Mouse (Mus musculus) spleen, adult 2 months (tissue): Measurements from ENCODE around the gene Eef1b2. TPM values are rescaled to one million over a fixed set of nuclear protein-coding genes. Genes with fewer than 3 reads are reported as not detected.
"Not testable (repeated sequence)": the region's sequence is repeated elsewhere in the genome, so short reads cannot be mapped to it uniquely, and the experiment has no call there.

Source experiments
- DNase-seq, 2 experiments: peaks; one replicate each; pipeline versions ENCODE4 v3.0.0 to v3.0.0-alpha.2; 2012 to 2021; ENCODE audit warnings: low spot score in 2 of 2, low read depth in 1 of 2
- H3K27ac ChIP-seq: fragments of 200-500 bp; 2 replicates; pipeline ENCODE4 v1.5.1; 2012; ENCODE audit warnings: low read length, inconsistent platforms; ENCODE audit not compliant: insufficient read depth
- H3K27me3 ChIP-seq: fragments of 200-500 bp; 2 replicates; pipeline ENCODE4 v1.6.1; 2012; ENCODE audit warnings: mild to moderate bottlenecking, moderate library complexity, low read length, inconsistent platforms; ENCODE audit not compliant: control insufficient read depth, insufficient read depth
- H3K36me3 ChIP-seq: fragments of 200-500 bp; 2 replicates; pipeline ENCODE4 v1.6.1; 2012; ENCODE audit warnings: mild to moderate bottlenecking, low read length, inconsistent platforms; ENCODE audit not compliant: control insufficient read depth, insufficient read depth
- H3K4me1 ChIP-seq: fragments of 200-500 bp; 2 replicates; pipeline ENCODE4 v1.6.1; 2011; ENCODE audit warnings: inconsistent platforms; ENCODE audit not compliant: control insufficient read depth, insufficient read depth, insufficient read length
- H3K4me3 ChIP-seq: fragments of 200-500 bp; 2 replicates; pipeline ENCODE4 v1.5.1; 2011; ENCODE audit warnings: mild to moderate bottlenecking, inconsistent platforms; ENCODE audit not compliant: insufficient read depth, insufficient read length; ENCODE audit errors: extremely low read depth
- CTCF ChIP-seq: fragments of 200-500 bp; IDR thresholded peaks from 2 replicates; pipeline ENCODE4 v1.5.1; 2011; ENCODE audit warnings: mild to moderate bottlenecking, inconsistent platforms; ENCODE audit not compliant: insufficient read depth, insufficient read length, insufficient replicate concordance; ENCODE audit errors: extremely low read depth
- POLR2A ChIP-seq: fragments of 200-500 bp; IDR thresholded peaks from 2 replicates; pipeline ENCODE4 v1.6.1; 2011; ENCODE audit warnings: low read depth, low read length, inconsistent platforms
- WGBS: fragments of 180-500 bp; shearing (Covaris S2); methylation state at CpG from one replicate; pipeline ENCODE4 v1.1.7; 2018; 5-methylcytosine and 5-hydroxymethylcytosine counted together
- polyA plus RNA-seq: library from polyadenylated mRNA; depleted of rRNA; stranded (reverse); fragments of >200 nt; gene quantifications from 2 replicates; pipeline ENCODE4 v1.2.3, GENCODE M21; 2012

The Eef1b2 gene
- polyA plus RNA-seq, 1 experiment, result 360 TPM

GRCm38 (mm10) chr1:63137971-63138370, 38.7 kb upstream of the Eef1b2 start:
- H3K27me3 ChIP-seq, result no peaks in the 10 kb centered on the region
- DNase-seq, result no peak
- TF ChIP-seq CTCF, result no peak
- TF ChIP-seq POLR2A, result no peak
- WGBS, result 84% methylated on average over 2 of the region's 2 CpGs
- no peak overlapping the region for H3K27ac ChIP-seq
- H3K36me3 ChIP-seq, result peaks cover 7% of the 10 kb centered on the region
- no peak overlapping the region for H3K4me3 ChIP-seq
- H3K4me1 ChIP-seq, result no peaks in the 10 kb centered on the region

GRCm38 (mm10) chr1:63138586-63138985, 38.0 kb upstream of the Eef1b2 start:
- not testable (repeated sequence) for H3K4me3 ChIP-seq, DNase-seq, H3K27me3 ChIP-seq, H3K27ac ChIP-seq, H3K4me1 ChIP-seq
- peaks cover 11% of the 10 kb centered on the region for H3K36me3 ChIP-seq
- 94% methylated on average over 1 of the region's 1 CpGs for WGBS

- H3K4me3 ChIP-seq, result no peak overlapping the region
- peaks cover 23% of the 10 kb centered on the region for H3K36me3 ChIP-seq
- 95% methylated on average over 13 of the region's 13 CpGs for WGBS
- H3K4me1 ChIP-seq, result no peaks in the 10 kb centered on the region
- no peak for TF ChIP-seq CTCF
- no peak for TF ChIP-seq POLR2A
- DNase-seq, result no peak
- H3K27ac ChIP-seq, result no peak overlapping the region
- H3K27me3 ChIP-seq, result no peaks in the 10 kb centered on the region
Measured at GRCm38 (mm10) chr1:63140231-63140630, 36.4 kb upstream of the Eef1b2 start.

GRCm38 (mm10) chr1:63168638-63169037, 8.0 kb upstream of the Eef1b2 start:
- no peaks in the 10 kb centered on the region for H3K27me3 ChIP-seq
- no peak for TF ChIP-seq POLR2A
- no peak for TF ChIP-seq CTCF
- H3K4me3 ChIP-seq, result no peak overlapping the region
- H3K36me3 ChIP-seq, result peaks cover 39% of the 10 kb centered on the region
- WGBS, result 87% methylated on average over 2 of the region's 2 CpGs
- DNase-seq, result no peak
- H3K4me1 ChIP-seq, result no peaks in the 10 kb centered on the region
- no peak overlapping the region for H3K27ac ChIP-seq

GRCm38 (mm10) chr1:63175853-63176252, 772 bp upstream of the Eef1b2 start:
- Histone ChIP-seq H3K27ac (peak overlapping the region; percentile 76; the same call in 1 of the 2 replicates), H3K4me1 (peaks cover 7% of the 10 kb centered on the region), H3K4me3 (peak overlapping the region; percentile 88), H3K27me3 (no peaks in the 10 kb centered on the region), H3K36me3 (peaks cover 8% of the 10 kb centered on the region)
- no peak for TF ChIP-seq CTCF
- no peak for TF ChIP-seq POLR2A
- no peak for DNase-seq
- 7% methylated on average over 11 of the region's 11 CpGs for WGBS

GRCm38 (mm10) chr1:63176259-63176603, 394 bp upstream of the Eef1b2 start:
- WGBS, result under 1% methylated on average over 14 of the region's 14 CpGs

GRCm38 (mm10) chr1:63178308-63178707, 1.7 kb downstream of the Eef1b2 start:
- no peak for DNase-seq
- no peaks in the 10 kb centered on the region for H3K27me3 ChIP-seq
- no peak for TF ChIP-seq CTCF
- no peak for TF ChIP-seq POLR2A
- peaks cover 7% of the 10 kb centered on the region for H3K4me1 ChIP-seq
- 73% methylated on average over 3 of the region's 3 CpGs for WGBS
- peaks cover 3% of the 10 kb centered on the region; the same call in 1 of the 2 replicates for H3K36me3 ChIP-seq
- H3K4me3 ChIP-seq, result no peak overlapping the region
- no peak overlapping the region for H3K27ac ChIP-seq

More at GRCm38 (mm10) chr1:63176259-63176603, 394 bp upstream of the Eef1b2 start:
- H3K36me3 ChIP-seq, result peaks cover 5% of the 10 kb centered on the region
- TF ChIP-seq POLR2A (no peak), CTCF (no peak)
- peaks cover 7% of the 10 kb centered on the region for H3K4me1 ChIP-seq
- DNase-seq, result no peak
- peak overlapping the region; percentile 76 for H3K27ac ChIP-seq
- H3K27me3 ChIP-seq, result no peaks in the 10 kb centered on the region
- H3K4me3 ChIP-seq, result peak overlapping the region; percentile 88
